Mouse (Mus musculus) bone marrow macrophage, adult 2 months (primary cell): ENCODE data around the gene Rhbdd3.

Experiments used
- CTCF ChIP-seq: IDR thresholded peaks from 2 replicates; pipeline ENCODE4 v1.5.1; 2012; ENCODE audit warnings: low read depth, mild to moderate bottlenecking, low read length, moderate library complexity
- POLR2A ChIP-seq: IDR thresholded peaks from 2 replicates; pipeline ENCODE4 v1.6.1; 2012; ENCODE audit warnings: mild to moderate bottlenecking, low read depth, low read length, borderline replicate concordance

DNA sequence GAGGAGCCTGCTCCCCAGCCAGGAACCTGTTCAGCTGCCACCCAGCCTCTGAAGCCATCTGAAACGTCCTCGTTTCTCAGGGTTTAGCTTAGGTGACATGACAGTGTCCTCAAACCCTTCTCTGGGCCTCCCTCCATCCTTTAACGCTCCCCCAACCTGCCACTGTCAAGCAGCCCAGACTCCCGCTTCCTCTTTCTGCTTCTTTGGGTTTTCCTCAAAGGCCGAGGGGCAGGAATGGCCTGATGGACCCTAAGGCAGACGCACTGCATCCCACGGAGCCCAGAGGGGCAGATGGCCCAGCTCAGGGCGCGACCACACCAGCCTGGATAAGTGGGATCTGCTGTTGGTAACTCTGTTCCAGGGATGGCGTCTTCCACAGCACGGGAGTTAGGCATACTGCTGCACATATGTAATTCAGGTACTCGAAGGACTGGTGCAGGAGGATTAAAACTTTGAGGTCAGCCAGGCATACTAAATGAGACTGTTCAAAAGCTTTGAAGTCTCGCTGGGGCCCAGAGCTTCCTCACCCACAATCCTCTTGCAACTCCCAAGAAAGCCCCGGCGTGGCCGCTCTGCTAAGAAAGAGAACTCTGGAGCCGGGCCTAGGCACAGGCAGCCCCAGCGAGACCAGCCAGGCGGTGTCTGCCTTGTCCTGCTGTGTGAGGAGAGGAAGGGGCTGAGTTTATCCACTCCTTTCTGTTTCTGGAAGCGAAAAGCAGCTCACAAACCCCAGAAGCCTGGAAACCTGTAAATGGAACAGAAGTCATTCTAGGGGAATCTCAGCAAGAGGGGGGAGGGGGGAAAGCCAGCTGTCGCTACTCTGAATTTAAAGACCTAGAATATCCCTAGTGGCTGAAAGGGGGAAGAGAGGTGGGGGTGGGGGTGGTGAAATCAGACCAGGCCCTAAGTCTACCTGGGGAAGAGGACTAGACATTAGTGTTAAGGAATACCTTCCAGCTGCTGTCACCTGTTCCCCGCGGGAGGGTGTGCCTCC is 42.5 kb upstream of the Rhbdd3 start:
- TF ChIP-seq POLR2A (no peak), CTCF (no peak)
